Mouse (Mus musculus) inflammation-experienced regulatory T-cells, adult 6 months (primary cell): ENCODE measurements around the gene Krtap29-1. TPM values are rescaled to one million over a fixed set of nuclear protein-coding genes. Genes with fewer than 3 reads are reported as not detected.

Source experiments
- ATAC-seq: one replicate; pipeline ENCODE4 v1.8.0; 2017
- polyA plus RNA-seq, 3 experiments: library from polyadenylated mRNA; unstranded; fragments of 100-300 nt; shearing (Covaris generic); gene quantifications; one replicate each; pipeline ENCODE4 v1.2.1; 2017

Krtap29-1 gene
- not detected for polyA plus RNA-seq

- ATAC-seq, result no peak
Observed at GRCm38 (mm10) chr11:99978953-99979352, at the start of gene Krtap29-1. Gene Krtap29-1, minus strand, starts transcription at chr11:99979053.

- ATAC-seq, result no peak
Observed at GRCm38 (mm10) chr11:100021438-100021837, 42.6 kb upstream of the Krtap29-1 start.

GRCm38 (mm10) chr11:100019466-100019865, 40.6 kb upstream of the Krtap29-1 start:
- no peak for ATAC-seq

- ATAC-seq, result no peak
Observed at GRCm38 (mm10) chr11:100016112-100016511, 37.3 kb upstream of the Krtap29-1 start, which contains the start of gene Krt33a. Gene Krt33a, minus strand, starts transcription at chr11:100016212.

GRCm38 (mm10) chr11:100013691-100014171, 34.9 kb upstream of the Krtap29-1 start:
- no peak for ATAC-seq

- no peak for ATAC-seq
Observed at GRCm38 (mm10) chr11:100010682-100011081, 31.8 kb upstream of the Krtap29-1 start.

GRCm38 (mm10) chr11:100008336-100008735, 29.5 kb upstream of the Krtap29-1 start:
- ATAC-seq, result no peak

GRCm38 (mm10) chr11:100006624-100007023, 27.8 kb upstream of the Krtap29-1 start:
- no peak for ATAC-seq

GRCm38 (mm10) chr11:100005905-100006304, 27.1 kb upstream of the Krtap29-1 start:
- no peak for ATAC-seq

GRCm38 (mm10) chr11:100004846-100005245, 26.0 kb upstream of the Krtap29-1 start:
- ATAC-seq, result no peak

GRCm38 (mm10) chr11:99999091-99999490, 20.2 kb upstream of the Krtap29-1 start:
- no peak for ATAC-seq

GRCm38 (mm10) chr11:99994384-99994661, 15.5 kb upstream of the Krtap29-1 start:
- ATAC-seq, result no peak

- ATAC-seq, result no peak
Observed at GRCm38 (mm10) chr11:99993620-99994383, 14.9 kb upstream of the Krtap29-1 start, which contains the start of gene Krtap17-1. Gene Krtap17-1, minus strand, starts transcription at chr11:99993994.

GRCm38 (mm10) chr11:99990571-99990970, 11.7 kb upstream of the Krtap29-1 start:
- ATAC-seq, result no peak

- no peak for ATAC-seq
Observed at GRCm38 (mm10) chr11:99989881-99990405, 11.1 kb upstream of the Krtap29-1 start.

GRCm38 (mm10) chr11:99988530-99988929, 9.7 kb upstream of the Krtap29-1 start:
- no peak for ATAC-seq

- ATAC-seq, result no peak
Observed at GRCm38 (mm10) chr11:99986180-99986647, 7.4 kb upstream of the Krtap29-1 start, which contains the start of gene Krtap16-1. Gene Krtap16-1, minus strand, starts transcription at chr11:99986597.

GRCm38 (mm10) chr11:99985291-99986092, 6.6 kb upstream of the Krtap29-1 start:
- ATAC-seq, result no peak

GRCm38 (mm10) chr11:99983442-99983841, 4.6 kb upstream of the Krtap29-1 start:
- ATAC-seq, result no peak

GRCm38 (mm10) chr11:99982731-99983130, 3.9 kb upstream of the Krtap29-1 start:
- ATAC-seq, result no peak

- no peak for ATAC-seq
Observed at GRCm38 (mm10) chr11:99965961-99966360, 12.9 kb downstream of the Krtap29-1 start.

- ATAC-seq, result no peak
Observed at GRCm38 (mm10) chr11:99964213-99964612, 14.6 kb downstream of the Krtap29-1 start.

GRCm38 (mm10) chr11:99948175-99948574, 30.7 kb downstream of the Krtap29-1 start, which contains the start of gene Krtap9-5:
Gene Krtap9-5, plus strand, starts transcription at chr11:99948475.
- ATAC-seq, result no peak
